Mouse (Mus musculus): Measurements from ENCODE around the gene Gabrb2. TPM values are rescaled to one million over a fixed set of nuclear protein-coding genes. Genes with fewer than 3 reads are reported as not detected.

The Gabrb2 gene
- polyA plus RNA-seq, 1 experiment: 39.5 TPM

DNA sequence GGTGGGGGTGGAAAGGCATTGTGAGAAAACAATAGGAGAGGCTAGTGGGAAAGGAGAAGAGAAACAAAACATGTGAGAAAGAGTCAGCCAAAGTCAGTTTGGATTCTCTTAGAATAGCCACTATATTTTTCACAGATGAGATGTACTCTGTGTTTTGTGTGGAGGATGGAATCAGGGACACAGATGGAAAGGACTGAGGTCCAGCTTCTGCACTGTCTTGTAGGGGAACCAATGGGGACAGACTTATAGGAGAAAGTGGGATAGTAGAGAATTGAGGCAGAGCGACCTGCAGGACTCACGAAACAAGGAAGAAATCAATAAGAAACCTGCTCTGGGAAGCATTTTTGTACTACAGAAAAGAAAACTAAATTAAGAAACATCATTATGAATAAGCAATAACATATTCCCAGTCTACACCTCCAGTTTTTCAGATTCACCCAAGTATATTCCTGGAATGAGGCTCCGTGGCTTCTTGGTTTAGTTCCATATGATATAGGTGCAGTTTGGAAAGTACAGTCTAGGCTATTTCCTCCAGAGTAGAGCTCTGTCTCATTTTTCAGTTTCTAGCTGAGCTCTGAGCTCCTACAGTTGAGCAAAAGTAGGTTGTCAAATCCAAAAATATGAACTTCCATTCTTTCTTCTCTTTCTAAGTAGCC is 108.8 kb downstream of the Gabrb2 start:
- DNase-seq (ENCODE audit: extremely low spot score in 1 of 2, low spot score in 1 of 2): peak in 1 of 2 experiments; percentile 69

DNA sequence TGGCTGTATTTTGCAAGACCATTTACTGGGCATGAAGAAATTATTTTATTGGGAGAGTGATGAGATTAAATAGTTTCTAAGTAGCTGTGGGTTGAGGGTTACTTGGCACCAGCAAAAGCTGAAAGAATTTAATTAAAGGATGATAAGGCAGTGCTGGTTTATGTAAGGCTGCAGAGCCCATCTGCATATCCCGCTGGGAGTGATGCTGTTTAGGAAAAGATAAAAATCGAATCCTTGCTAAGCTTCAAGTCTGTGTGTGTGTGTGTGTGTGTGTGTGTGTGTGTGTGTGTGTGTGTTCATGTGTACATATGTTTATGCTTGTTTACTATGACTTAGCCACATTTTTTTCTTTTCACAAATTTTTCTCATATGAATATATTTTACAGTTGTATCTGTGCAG is 113.0 kb downstream of the Gabrb2 start:
- DNase-seq (ENCODE audit: extremely low spot score in 1 of 2, low spot score in 1 of 2): no peak

DNA sequence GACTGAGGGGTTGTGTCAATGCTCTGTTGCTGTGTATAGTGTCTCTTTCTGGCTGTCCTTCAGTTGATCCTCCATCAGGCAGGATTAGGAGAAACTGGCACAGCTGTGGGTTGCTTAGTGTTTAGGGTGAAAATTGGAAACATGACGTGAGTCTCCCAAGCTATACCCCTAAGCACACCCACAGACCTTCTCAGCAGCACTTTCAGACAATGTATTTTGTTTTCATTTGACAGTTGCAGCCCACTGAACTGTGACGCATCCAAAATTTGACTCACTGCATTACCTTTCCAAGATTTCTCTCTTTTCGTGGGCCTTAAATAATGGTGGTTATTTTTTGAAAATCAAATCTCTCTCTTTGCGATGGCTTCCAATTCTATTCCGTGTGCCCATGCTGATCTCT is 115.7 kb downstream of the Gabrb2 start:
- DNase-seq (ENCODE audit: extremely low spot score in 1 of 2, low spot score in 1 of 2): peak; percentile 35 to 67

DNA sequence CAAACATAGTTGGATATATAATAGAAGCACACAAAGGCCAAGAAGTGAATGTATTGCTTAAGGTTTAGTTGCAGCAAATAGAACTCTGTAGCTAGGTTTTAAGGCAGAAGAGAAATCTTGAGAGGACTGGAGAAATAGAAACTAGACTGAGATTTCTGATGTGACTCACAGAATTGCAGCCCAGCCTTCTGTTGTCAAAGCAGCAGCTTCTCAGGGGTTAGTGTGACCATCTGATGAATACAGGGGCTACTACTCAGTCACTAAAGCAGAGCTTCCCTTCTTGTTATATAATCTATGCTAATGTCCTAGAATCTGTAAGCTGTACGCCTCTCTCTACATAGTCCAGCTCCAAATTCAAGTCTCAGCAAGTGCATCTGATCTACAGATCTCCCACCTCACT is 116.3 kb downstream of the Gabrb2 start:
- DNase-seq (ENCODE audit: extremely low spot score in 1 of 2, low spot score in 1 of 2): peak in 1 of 2 experiments; percentile 46

DNA sequence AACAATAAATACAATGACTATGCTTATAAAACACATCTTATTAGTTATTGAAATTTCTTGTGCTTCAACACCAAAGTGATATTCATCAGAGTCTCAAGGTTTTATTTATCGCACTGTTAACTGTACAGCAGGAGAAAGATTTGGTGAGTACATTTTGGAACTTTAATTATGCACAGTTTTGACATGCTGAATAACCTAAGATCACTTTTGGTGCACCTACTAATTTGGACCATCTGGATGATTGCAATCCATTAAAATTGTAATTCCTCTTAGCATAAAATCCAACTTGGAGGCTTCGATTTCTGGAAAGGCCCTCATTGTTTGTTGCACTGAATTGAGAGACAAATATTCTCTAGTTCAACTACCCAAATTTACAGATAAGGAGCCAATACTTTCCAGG is 123.3 kb downstream of the Gabrb2 start:
- no peak for DNase-seq (ENCODE audit: extremely low spot score in 1 of 2, low spot score in 1 of 2)

DNA sequence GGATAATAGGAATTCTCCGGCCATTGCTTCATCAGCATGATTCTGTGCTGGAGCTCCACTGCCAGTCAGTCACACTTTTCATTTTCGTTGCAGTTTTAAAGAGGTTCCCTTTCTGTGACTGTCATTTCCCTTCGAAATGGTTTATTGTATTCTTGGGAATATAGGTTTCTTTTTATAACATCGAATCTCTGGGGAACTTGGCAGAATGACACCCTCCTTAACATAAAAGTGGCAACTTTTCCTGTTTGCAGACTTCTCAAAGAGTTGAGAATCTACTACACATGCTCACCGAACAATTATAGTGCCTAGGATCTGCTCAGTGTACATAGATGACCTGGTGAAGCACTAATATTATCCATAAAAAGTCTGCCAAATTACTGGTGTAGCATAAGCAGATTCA is 146.5 kb downstream of the Gabrb2 start:
- peak in 1 of 2 experiments; percentile 43 for DNase-seq (ENCODE audit: extremely low spot score in 1 of 2, low spot score in 1 of 2)

DNA sequence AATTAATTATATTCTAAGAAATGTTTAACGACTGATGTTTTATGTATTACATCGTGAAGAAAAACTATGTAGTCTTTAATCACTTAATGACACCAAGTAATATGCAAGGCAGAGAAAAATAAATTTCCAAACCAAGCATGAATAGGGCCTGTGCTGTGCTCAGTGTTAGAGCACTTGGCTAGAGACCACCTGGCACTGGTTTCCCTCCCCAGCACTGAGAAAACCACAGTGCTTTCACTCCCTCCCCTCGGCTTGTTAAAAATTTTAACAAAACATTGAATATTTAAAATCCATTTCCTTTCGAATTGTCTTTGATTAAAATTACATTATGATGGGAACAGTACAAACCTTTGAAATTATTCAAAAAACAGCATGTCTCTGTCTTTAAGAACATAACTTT is 151.9 kb downstream of the Gabrb2 start:
- DNase-seq (ENCODE audit: extremely low spot score in 1 of 2, low spot score in 1 of 2): no peak

DNA sequence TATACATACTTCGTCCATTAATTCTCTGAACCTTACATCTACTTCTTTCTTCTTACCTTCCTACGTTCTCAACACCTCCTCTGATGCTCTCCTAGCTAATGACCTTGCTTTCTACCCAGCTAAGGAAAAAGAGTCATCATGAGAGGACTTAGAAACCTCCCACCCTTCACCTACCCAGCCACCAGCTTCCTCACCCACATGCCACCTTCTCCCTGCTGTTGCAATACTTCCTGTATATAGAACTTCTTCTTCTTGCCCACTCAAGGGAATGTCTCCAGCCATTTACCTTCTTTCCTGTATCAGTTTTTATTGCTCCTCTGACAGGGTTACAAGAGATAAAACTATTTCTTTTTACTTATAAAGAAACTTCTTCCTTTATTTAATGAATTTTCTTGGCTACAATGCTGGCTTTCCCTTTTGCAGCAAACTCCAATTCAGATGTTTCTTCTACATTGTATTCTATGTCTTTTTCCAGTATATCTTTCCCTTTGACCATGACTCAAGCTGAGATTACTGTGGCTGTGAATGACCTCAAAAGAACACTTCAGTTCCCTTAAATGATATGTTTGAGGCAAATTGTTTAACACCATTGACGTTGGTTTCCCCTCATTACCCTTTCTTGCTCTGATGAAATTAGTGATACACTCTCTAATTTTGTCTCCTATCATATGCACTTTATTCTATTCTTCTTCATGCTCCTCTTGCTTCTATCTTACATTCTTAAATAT is 155.8 kb downstream of the Gabrb2 start:
- peak in 1 of 2 experiments; percentile 70 for DNase-seq (ENCODE audit: extremely low spot score in 1 of 2, low spot score in 1 of 2)

DNA sequence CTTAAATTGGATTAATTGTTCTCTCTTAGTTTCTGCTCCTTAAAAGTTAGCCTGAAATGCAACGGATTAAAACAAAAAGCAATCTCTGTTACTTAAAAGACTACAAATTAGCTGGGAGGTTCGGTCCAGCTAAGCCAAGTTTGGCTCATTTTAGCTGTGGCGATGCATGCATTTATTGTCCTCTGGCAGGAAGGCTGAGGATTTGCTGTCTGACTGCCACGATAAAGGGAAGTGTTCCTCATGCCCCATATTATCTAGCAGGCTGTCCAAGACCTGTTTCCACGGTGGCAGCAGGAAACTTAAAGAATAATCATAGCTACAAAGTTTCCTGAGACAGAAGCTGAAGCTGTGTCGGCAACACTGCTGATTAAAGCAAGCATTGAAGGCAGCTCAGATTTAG is 160.2 kb downstream of the Gabrb2 start:
- no peak for DNase-seq (ENCODE audit: extremely low spot score in 1 of 2, low spot score in 1 of 2)

DNA sequence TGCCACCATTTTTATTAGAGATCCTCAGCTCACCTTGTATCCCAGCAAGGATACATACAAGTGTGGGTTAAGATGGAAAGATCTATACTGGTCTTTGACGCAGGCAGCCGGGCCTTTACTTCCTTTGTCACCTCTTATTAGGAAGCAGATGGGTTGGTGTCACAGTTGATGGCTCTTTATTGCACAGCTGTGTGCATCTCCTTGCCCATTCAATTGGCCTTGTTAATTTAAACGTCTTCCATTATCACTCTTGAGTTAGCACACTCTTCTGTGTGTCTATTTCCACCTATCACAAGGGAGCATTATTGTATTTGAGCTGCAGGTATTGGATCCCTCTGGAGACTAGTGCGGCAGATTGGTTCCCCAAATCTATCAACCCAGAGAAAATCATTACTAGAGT is 161.6 kb downstream of the Gabrb2 start:
- DNase-seq (ENCODE audit: extremely low spot score in 1 of 2, low spot score in 1 of 2): no peak

DNA sequence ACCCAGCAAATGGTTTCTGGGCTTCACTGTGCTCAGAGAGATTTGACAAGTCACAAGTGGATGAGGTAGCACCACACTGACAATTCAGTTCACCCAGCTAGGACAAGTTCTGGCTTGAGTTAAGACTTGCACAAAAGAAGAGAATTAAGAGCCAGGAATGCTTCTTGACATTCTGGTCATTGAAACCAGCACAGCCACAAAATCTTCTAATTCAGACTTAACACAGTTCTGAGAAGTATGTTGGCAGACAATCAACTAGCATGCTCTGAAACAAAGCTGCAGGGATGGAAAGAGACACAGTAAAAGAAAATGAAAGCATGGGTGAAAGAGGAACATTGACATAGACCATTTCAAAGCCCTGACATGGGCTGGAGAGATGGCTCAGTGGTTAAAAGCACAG is 162.2 kb downstream of the Gabrb2 start:
- no peak for DNase-seq (ENCODE audit: extremely low spot score in 1 of 2, low spot score in 1 of 2)

DNA sequence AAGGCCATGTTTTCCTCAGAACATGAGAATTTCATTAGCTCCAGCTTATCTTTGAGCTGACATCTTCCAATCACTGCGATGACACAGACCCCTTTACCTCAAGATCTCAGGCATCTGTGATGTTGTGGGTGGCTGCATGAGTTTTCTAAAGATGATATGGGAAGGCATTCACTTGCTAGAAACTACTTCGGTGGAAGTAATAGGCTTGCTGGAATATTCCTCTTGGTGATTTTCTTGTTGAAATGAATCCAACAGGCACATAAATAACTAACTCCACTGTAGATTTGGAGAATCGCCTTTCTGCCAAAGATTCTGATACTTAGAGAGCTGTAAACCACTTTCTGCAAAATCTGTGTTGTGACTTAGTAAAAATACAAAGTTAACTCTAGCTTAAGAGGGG is 172.9 kb downstream of the Gabrb2 start:
- peak in 1 of 2 experiments; percentile 53 for DNase-seq (ENCODE audit: extremely low spot score in 1 of 2, low spot score in 1 of 2)

DNA sequence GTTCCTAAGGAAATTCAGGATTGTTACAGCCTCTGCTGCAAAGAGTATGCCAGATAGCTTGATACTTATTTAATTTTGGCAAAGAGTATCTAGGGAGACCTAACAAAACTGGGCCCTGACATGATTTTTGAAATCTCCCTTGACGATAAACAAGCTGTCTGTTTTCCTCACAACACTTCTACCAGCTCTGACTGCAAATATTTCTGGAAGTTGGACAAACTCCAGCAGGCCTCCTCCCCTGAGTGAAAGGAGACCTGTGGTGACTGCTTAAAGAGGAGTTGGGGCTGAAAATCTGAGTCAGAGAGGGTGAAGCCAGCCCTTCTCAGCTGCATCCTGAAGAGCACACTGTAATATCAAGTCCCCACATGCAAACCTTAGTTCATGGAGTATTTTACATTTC is 186.7 kb downstream of the Gabrb2 start:
- peak in 1 of 2 experiments; percentile 67 for DNase-seq (ENCODE audit: extremely low spot score in 1 of 2, low spot score in 1 of 2)

DNA sequence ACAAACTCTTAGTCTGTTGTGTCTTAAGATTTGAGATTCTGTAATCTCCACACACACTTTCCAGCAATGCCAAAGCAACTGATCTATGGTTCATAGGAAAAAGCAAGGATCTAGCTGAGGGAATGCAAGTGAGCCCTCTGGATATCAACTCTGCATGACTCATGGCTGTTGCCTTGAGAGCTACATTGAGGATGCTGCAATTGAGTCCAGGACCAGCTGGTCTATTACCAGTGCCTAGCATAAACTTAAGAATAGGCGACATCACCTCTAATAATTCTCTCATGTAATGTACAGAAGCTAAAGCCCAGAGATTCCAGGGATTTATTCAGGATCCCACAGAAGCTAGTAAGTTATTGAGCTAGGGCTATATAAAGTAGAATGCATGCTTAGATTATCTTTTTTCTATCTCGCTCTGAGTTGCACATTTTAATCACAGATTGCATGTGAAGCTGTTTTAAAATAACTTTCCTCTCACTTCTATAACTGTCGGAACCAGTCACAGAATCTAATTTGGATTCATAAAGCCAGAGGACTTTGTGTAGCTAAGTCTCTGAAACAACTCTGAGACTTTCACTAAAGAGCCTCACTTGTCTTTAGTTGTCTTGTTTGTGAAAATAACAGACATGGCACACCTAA is 189.7 kb downstream of the Gabrb2 start:
- peak; percentile 31 to 50 for DNase-seq (ENCODE audit: extremely low spot score in 1 of 2, low spot score in 1 of 2)

DNA sequence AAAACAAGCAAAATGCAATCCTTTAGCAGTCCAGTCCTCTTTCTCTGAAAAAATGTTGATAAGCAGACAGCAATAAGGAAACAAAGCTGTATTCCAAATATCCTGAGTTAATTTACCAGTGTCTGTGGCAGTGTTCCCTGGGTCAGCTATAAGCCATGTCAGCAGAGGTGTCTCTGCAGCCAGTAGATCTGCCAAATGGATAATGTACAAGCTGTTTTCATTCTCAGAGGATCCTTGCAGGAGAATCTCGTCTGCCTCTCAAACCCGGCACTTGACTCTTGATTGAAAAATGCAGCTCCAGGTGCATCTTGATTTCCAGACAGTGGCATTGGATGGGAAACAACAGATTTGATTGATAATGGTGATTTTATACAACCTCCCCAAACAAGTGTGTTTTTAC is 198.6 kb downstream of the Gabrb2 start:
- no peak for DNase-seq (ENCODE audit: extremely low spot score in 1 of 2, low spot score in 1 of 2)

DNA sequence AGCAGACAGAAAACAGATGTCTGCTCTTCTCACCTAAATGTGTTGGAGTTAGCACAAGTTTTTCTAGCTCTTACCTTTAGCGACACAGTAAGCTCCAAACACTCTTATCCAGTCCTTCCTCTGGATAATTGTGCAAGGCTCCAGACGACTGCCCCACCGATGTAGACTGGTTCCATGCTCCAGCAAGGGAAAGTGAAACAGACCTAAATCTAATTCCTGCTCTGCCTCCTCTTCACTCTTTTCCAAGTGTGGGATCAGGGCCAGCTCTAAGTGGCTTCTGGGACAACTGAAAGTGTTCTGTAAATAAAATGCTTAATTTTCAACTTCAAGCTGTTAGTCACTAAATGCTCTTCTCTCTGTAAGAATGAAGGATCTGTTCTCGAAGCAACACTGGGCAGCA is 201.6 kb downstream of the Gabrb2 start:
- peak; percentile 23 to 58 for DNase-seq (ENCODE audit: extremely low spot score in 1 of 2, low spot score in 1 of 2)

DNA sequence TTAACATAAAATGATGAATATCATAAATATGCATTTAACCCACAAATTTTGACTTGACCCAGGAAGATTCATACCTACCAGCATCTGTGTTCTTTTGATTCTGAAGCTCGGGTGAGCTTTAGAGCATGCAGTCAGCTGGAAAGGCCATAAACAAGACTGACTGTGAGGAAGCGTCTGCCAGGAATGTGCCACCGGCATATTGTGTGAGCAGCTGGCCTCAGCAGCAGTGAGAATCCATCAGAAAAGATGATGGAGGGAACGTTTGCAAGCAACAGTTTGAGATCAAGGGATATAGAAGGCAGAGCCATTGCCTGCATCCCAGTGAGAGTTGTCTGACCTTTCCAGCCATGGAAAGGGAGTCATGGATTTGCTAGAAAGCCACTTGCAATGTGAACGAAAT is 230.6 kb downstream of the Gabrb2 start:
- peak in 1 of 2 experiments; percentile 10 for DNase-seq (ENCODE audit: extremely low spot score in 1 of 2, low spot score in 1 of 2)

DNA sequence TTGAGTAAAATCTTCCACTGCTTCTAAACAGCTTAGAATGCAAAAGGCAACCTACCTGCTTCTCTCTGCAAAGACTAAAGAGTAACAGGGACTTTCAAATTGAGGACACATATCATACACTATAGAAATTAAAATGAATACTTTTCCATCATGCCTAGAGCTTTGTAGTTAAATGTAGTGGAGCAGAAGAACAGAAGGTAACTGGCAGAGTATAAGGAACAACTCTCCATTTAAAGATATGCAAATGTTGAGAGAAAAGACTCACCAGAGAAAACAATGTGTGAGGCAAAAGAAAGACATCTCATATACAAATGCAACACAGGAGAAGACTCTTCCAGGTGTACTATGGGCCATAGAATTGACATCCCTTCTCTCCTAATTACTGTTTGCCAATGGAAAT is 232.0 kb downstream of the Gabrb2 start:
- no peak for DNase-seq (ENCODE audit: extremely low spot score in 1 of 2, low spot score in 1 of 2)

DNA sequence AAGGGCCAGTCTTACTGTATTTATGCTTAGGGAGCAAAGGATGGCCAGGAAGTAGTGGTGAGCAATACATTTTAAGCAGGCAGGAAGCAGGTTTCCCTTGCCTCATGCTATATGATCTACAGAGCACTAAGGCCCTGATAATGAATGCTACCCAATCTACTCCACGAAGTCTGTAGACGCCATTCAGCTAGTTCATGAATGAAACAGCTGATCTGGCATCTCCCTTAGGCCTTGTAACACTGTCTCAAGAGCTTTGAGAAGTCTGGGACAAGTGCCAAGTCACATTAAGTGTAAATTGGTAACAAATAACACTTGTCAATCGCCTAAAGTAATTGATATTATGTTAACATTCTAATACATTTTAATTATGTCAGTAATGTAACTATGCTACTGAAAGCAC is 234.6 kb downstream of the Gabrb2 start:
- DNase-seq (ENCODE audit: extremely low spot score in 1 of 2, low spot score in 1 of 2): no peak

DNA sequence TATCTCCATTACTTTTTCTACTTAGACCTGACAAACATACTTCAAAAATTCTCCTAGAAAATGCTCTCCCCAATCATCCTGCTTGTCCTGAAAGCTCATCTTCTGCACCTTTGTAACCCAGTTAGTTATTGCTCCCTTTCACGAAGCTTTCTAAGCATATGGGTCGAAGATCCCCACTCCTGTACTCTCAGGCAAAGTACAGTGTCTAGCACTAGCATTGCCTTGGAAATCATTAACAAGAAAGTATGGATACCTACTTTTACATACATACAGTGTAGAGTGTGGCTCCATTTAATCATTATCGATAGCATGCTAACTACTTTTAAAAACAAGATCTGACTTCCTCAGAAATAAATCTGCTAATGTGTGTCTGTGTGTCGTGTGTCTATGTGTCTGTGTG is 249.1 kb downstream of the Gabrb2 start:
- no peak for DNase-seq (ENCODE audit: extremely low spot score in 1 of 2, low spot score in 1 of 2)

All from frontal cortex, adult 2 months (tissue).